Mouse (Mus musculus) forebrain, postnatal 0 days (tissue): Measurements from ENCODE around the gene Pklr. TPM values are rescaled to one million over a fixed set of nuclear protein-coding genes. Genes with fewer than 3 reads are reported as not detected.
A peak's percentile ranks its signal among the peaks of the same experiment; 100 is the strongest.

Experiments
- ATAC-seq: fragments of 200-750 bp; cut with Nextera tagmentation; 2 replicates; pipeline ENCODE4 v1.8.0; 2017; ENCODE audit warnings: mild to moderate bottlenecking, moderate library complexity
- DNase-seq: peaks from one replicate; pipeline ENCODE4 v3.0.0-alpha.2; 2015
- H3K27ac ChIP-seq: fragments of 300-500 bp; sonication (generic); 2 replicates; pipeline ENCODE4 v1.5.1; 2014; ENCODE audit warnings: low read depth, mild to moderate bottlenecking, antibody characterized with exemption, low read length, moderate library complexity, mixed read lengths
- H3K27me3 ChIP-seq: fragments of 300-500 bp; sonication (generic); 2 replicates; pipeline ENCODE4 v1.6.1; 2014; ENCODE audit warnings: mild to moderate bottlenecking, low read length, mixed read lengths; ENCODE audit not compliant: insufficient read depth
- H3K36me3 ChIP-seq: fragments of 300-500 bp; sonication (generic); 2 replicates; pipeline ENCODE4 v1.6.1; 2014; ENCODE audit warnings: mild to moderate bottlenecking, moderate library complexity; ENCODE audit not compliant: insufficient read depth
- H3K4me1 ChIP-seq: fragments of 300-500 bp; sonication (generic); 2 replicates; pipeline ENCODE4 v1.6.1; 2014; ENCODE audit warnings: antibody characterized with exemption; ENCODE audit not compliant: insufficient read depth
- H3K4me2 ChIP-seq: fragments of 300-500 bp; sonication (generic); 2 replicates; pipeline ENCODE4 v1.6.1; 2014; ENCODE audit warnings: low read depth, mild to moderate bottlenecking, moderate library complexity
- H3K4me3 ChIP-seq: fragments of 300-500 bp; sonication (generic); 2 replicates; pipeline ENCODE4 v1.5.1; 2014; ENCODE audit warnings: low read depth, low read length, mixed read lengths
- H3K9ac ChIP-seq: fragments of 300-500 bp; sonication (generic); 2 replicates; pipeline ENCODE4 v1.6.1; 2014; ENCODE audit warnings: mild to moderate bottlenecking
- H3K9me3 ChIP-seq: fragments of 300-500 bp; sonication (generic); 2 replicates; pipeline ENCODE4 v1.6.1; 2016; ENCODE audit warnings: low read length
- CTCF ChIP-seq: sonication (generic); IDR thresholded peaks from 2 replicates; pipeline ENCODE4 v1.5.1; 2016; ENCODE audit warnings: antibody characterized with exemption, control low read depth, low read depth
- WGBS: fragments of 180-500 bp; shearing (Covaris S2); extraction: QIAGEN DNeasy Blood & Tissue Kit; methylation state at CpG from one replicate; pipeline ENCODE4 v1.1.7; 2014; 5-methylcytosine and 5-hydroxymethylcytosine counted together
- polyA plus RNA-seq: library from polyadenylated mRNA; unstranded; fragments of >200 nt; fragmentation: Nextera tagmentation; extraction: Ambion mirVana; gene quantifications from 2 replicates; pipeline ENCODE4 v1.2.1, GENCODE M21; 2015
- total RNA-seq: library from RNA; depleted of rRNA; stranded (reverse); fragments of >200 nt; gene quantifications from 2 replicates; pipeline ENCODE4 v1.2.3, GENCODE M21; 2014

Pklr gene
- total and polyA plus RNA-seq, 2 experiments from 2014 or later = 0.19 to 0.76 TPM

GRCm38 (mm10) chr3:89183058-89183958, 47.4 kb downstream of the Pklr start, which contains the start of gene Fam189b:
TSS of gene Fam189b (plus strand) at chr3:89183143.
- H3K4me3 ChIP-seq = peak within 1 kb of the TSS; percentile 65
- H3K36me3 ChIP-seq = peaks cover 47% of the 10 kb centered on the region
- H3K9ac ChIP-seq = peak within 1 kb of the TSS; percentile 85
- peak; percentile 90 for DNase-seq
- peak; percentile 34; the same call in 1 of the 2 replicates for TF ChIP-seq CTCF
- peaks cover 20% of the 10 kb centered on the region for H3K4me1 ChIP-seq
- H3K27me3 ChIP-seq = no peaks in the 10 kb centered on the region
- H3K27ac ChIP-seq = peak within 1 kb of the TSS; percentile 89
- H3K9me3 ChIP-seq = no peaks in the 10 kb centered on the region
- 5% methylated on average over 39 of the region's 39 CpGs for WGBS
- peak within 1 kb of the TSS; percentile 93 for H3K4me2 ChIP-seq
- ATAC-seq = peak; percentile 98

GRCm38 (mm10) chr3:89183959-89184315, 48.0 kb downstream of the Pklr start:
- Histone ChIP-seq H3K36me3 (peaks cover 51% of the 10 kb centered on the region), H3K4me2 (peak overlapping the region; percentile 93), H3K27me3 (no peaks in the 10 kb centered on the region), H3K9ac (peak overlapping the region; percentile 85), H3K4me3 (peak overlapping the region; percentile 65), H3K9me3 (no peaks in the 10 kb centered on the region), H3K27ac (peak overlapping the region; percentile 89), H3K4me1 (peaks cover 15% of the 10 kb centered on the region; the same call in 1 of the 2 replicates)
- 62% methylated on average over 6 of the region's 6 CpGs for WGBS
- no peak for TF ChIP-seq CTCF
- DNase-seq = peak; percentile 39
- no peak for ATAC-seq

- H3K27ac ChIP-seq = no peak overlapping the region
- 35% methylated on average over 23 of the region's 23 CpGs for WGBS
- no peak overlapping the region for H3K9ac ChIP-seq
- TF ChIP-seq CTCF = no peak
- H3K4me1 ChIP-seq = peaks cover 15% of the 10 kb centered on the region; the same call in 1 of the 2 replicates
- H3K27me3 ChIP-seq = no peaks in the 10 kb centered on the region
- H3K4me3 ChIP-seq = no peak overlapping the region
- ATAC-seq = no peak
- no peak overlapping the region for H3K4me2 ChIP-seq
- DNase-seq = no peak
- peaks cover 22% of the 10 kb centered on the region for H3K36me3 ChIP-seq
- H3K9me3 ChIP-seq = no peaks in the 10 kb centered on the region
Observed at GRCm38 (mm10) chr3:89187197-89187596, 51.3 kb downstream of the Pklr start.

GRCm38 (mm10) chr3:89187690-89188477, 51.9 kb downstream of the Pklr start:
- WGBS = 54% methylated on average over 18 of the region's 18 CpGs

GRCm38 (mm10) chr3:89188478-89188875, 52.5 kb downstream of the Pklr start:
- no peak for ATAC-seq
- WGBS = 66% methylated on average over 12 of the region's 12 CpGs
- H3K27me3 ChIP-seq = no peaks in the 10 kb centered on the region
- no peak overlapping the region for H3K9ac ChIP-seq
- H3K36me3 ChIP-seq = peaks cover 19% of the 10 kb centered on the region
- TF ChIP-seq CTCF = no peak
- H3K9me3 ChIP-seq = no peaks in the 10 kb centered on the region
- H3K27ac ChIP-seq = no peak overlapping the region
- H3K4me1 ChIP-seq = peaks cover 14% of the 10 kb centered on the region; the same call in 1 of the 2 replicates
- no peak for DNase-seq
- H3K4me2 ChIP-seq = no peak overlapping the region
- no peak overlapping the region for H3K4me3 ChIP-seq

More at GRCm38 (mm10) chr3:89187690-89188477, 51.9 kb downstream of the Pklr start:
- H3K9me3 ChIP-seq = no peaks in the 10 kb centered on the region
- no peaks in the 10 kb centered on the region for H3K27me3 ChIP-seq
- no peak for TF ChIP-seq CTCF
- no peak overlapping the region for H3K27ac ChIP-seq
- peaks cover 15% of the 10 kb centered on the region; the same call in 1 of the 2 replicates for H3K4me1 ChIP-seq
- peaks cover 19% of the 10 kb centered on the region for H3K36me3 ChIP-seq
- DNase-seq (no peak), ATAC-seq (no peak)
- H3K4me2 ChIP-seq = no peak overlapping the region
- H3K9ac ChIP-seq = no peak overlapping the region
- no peak overlapping the region for H3K4me3 ChIP-seq

- DNase-seq (no peak), ATAC-seq (no peak)
- Histone ChIP-seq H3K4me1 (no peaks in the 10 kb centered on the region), H3K4me3 (no peak overlapping the region), H3K27ac (no peak overlapping the region), H3K9ac (no peak overlapping the region), H3K4me2 (no peak overlapping the region), H3K9me3 (no peaks in the 10 kb centered on the region), H3K27me3 (no peaks in the 10 kb centered on the region), H3K36me3 (peaks cover 19% of the 10 kb centered on the region)
- WGBS = 89% methylated on average over 8 of the region's 8 CpGs
- no peak for TF ChIP-seq CTCF
Observed at GRCm38 (mm10) chr3:89190436-89190835, 54.5 kb downstream of the Pklr start.

GRCm38 (mm10) chr3:89193351-89193750, 57.4 kb downstream of the Pklr start:
- Histone ChIP-seq H3K27me3 (no peaks in the 10 kb centered on the region), H3K4me1 (no peaks in the 10 kb centered on the region), H3K4me2 (no peak overlapping the region), H3K4me3 (no peak overlapping the region), H3K36me3 (peaks cover 4% of the 10 kb centered on the region), H3K27ac (no peak overlapping the region), H3K9ac (no peak overlapping the region), H3K9me3 (no peaks in the 10 kb centered on the region)
- no peak for ATAC-seq
- TF ChIP-seq CTCF = peak; percentile 28
- no peak for DNase-seq
- WGBS = 76% methylated on average over 1 of the region's 1 CpGs
